Mouse (Mus musculus) embryonic facial prominence, embryonic 14.5 days (tissue): ENCODE measurements at regions not wholly inside any gene's neighbourhood (a gene's known extent, or its start where the extent isn't known, plus 50 kb on each side); places are given as distances from the start of the nearest gene placed in this dataset.
"Not testable (repeated sequence)": the region's sequence is repeated elsewhere in the genome, so short reads cannot be mapped to it uniquely, and the experiment has no call there.

Experiments used
- ATAC-seq: fragments of 200-750 bp; cut with Nextera tagmentation; 2 replicates; pipeline ENCODE4 v1.8.0; 2017; ENCODE audit warnings: low read depth, moderate number of reproducible peaks, moderate TSS enrichment
- DNase-seq: peaks from one replicate; pipeline ENCODE4 v3.0.0-alpha.2; 2015; ENCODE audit warnings: low spot score
- H3K27ac ChIP-seq: fragments of 300-500 bp; sonication (generic); replicated peaks from 2 replicates; pipeline ENCODE4 v1.5.1; 2014; ENCODE audit warnings: low read depth, mild to moderate bottlenecking, low read length, moderate library complexity
- H3K27me3 ChIP-seq: fragments of 300-500 bp; sonication (generic); replicated peaks from 2 replicates; pipeline ENCODE4 v1.6.1; 2014; ENCODE audit warnings: low read length; ENCODE audit not compliant: control insufficient read depth, insufficient read depth
- H3K36me3 ChIP-seq: fragments of 300-500 bp; sonication (generic); 2 replicates; pipeline ENCODE4 v1.6.1; 2014; ENCODE audit warnings: low read length, mixed read lengths; ENCODE audit not compliant: control insufficient read depth, insufficient read depth
- H3K4me1 ChIP-seq: fragments of 300-500 bp; sonication (generic); 2 replicates; pipeline ENCODE4 v1.6.1; 2014; ENCODE audit warnings: antibody characterized with exemption, low read length; ENCODE audit not compliant: control insufficient read depth, insufficient read depth
- H3K4me2 ChIP-seq: fragments of 300-500 bp; sonication (generic); 2 replicates; pipeline ENCODE4 v1.6.1; 2014; ENCODE audit warnings: low read depth, mild to moderate bottlenecking, low read length, moderate library complexity, mixed read lengths
- H3K4me3 ChIP-seq: fragments of 300-500 bp; sonication (generic); 2 replicates; pipeline ENCODE4 v1.5.1; 2014; ENCODE audit warnings: low read depth, mild to moderate bottlenecking, low read length
- H3K9ac ChIP-seq: fragments of 300-500 bp; sonication (generic); 2 replicates; pipeline ENCODE4 v1.6.1; 2014; ENCODE audit warnings: low read depth, mild to moderate bottlenecking, low read length, moderate library complexity, mixed read lengths
- H3K9me3 ChIP-seq: fragments of 300-500 bp; sonication (generic); 2 replicates; pipeline ENCODE4 v1.6.1; 2016; ENCODE audit warnings: low read length; ENCODE audit not compliant: control insufficient read depth
- WGBS: fragments of 180-500 bp; shearing (Covaris S2); extraction: QIAGEN DNeasy Blood & Tissue Kit; methylation state at CpG from one replicate; pipeline ENCODE4 v1.1.7; 2014; 5-methylcytosine and 5-hydroxymethylcytosine counted together

DNA sequence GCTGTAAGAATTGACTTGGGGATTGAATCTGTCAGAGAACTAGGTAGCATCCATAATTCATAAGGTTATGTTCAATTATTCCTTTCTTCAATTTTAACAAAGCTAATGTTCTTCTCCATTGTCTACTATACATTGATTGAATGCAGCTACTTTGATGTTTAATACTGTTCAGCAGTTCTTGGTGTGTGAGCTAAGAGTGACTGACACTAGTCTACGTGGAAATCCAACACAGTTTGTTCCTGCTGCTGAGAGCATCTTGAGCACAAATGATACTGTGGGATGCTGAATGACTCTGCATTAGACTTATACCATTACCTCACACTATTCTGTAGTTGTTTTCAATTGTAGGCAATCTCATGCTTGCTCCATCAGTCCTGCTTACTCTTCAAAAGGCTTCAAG lies 249.4 kb upstream of the Akr1e1 start:
- 82% methylated on average over 1 of the region's 1 CpGs for WGBS
- Histone ChIP-seq H3K4me2 (no peak overlapping the region), H3K27me3 (no peaks in the 10 kb centered on the region), H3K27ac (no peak overlapping the region), H3K9ac (no peak overlapping the region), H3K36me3 (no peaks in the 10 kb centered on the region), H3K4me3 (no peak overlapping the region), H3K9me3 (no peaks in the 10 kb centered on the region), H3K4me1 (no peaks in the 10 kb centered on the region)
- DNase-seq = no peak
- no peak for ATAC-seq

DNA sequence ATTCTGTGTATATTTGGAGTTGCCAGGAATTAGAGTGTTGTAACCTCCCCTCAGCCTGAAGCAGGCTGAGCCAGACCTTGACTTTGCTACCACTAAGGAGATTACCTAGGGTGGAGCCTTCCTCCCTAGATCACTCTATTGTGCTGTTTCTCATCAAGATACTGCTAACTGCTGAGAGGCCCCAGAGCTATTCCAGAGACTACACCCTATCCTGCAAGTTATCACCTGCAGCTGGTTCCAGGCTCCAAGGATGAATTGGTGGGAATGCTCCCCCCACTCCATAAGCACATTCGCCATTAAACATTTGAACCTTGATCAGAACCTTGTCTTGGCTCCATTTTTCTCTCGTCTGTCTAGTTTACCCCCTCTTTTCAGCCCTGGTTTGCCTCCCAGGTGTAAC lies 230.5 kb upstream of the Akr1e1 start:
- ATAC-seq, H3K27ac ChIP-seq, H3K4me3 ChIP-seq, H3K9ac ChIP-seq, DNase-seq, H3K4me2 ChIP-seq, H3K27me3 ChIP-seq, H3K36me3 ChIP-seq, H3K9me3 ChIP-seq, H3K4me1 ChIP-seq: not testable (repeated sequence)
- WGBS = 76% methylated on average over 2 of the region's 2 CpGs

DNA sequence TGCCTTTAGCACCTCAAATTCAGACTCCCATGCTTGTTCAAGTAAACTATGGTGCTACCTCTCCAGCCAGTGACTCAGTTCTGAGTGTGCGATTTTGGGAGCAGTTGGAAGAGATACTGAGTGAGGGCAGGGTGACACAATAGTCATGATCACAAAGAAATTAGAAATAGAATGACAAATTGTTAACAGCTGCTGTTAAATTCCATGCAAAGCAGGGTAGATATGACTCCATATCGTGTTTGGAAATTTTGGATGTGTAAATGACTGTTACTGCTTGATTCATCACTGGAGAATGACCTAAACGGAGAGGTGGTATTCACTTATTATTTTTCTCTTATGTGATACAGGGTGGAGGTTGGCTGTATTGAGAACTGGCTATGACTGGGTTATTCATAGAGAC lies 217.8 kb upstream of the Akr1e1 start:
- no peak overlapping the region for H3K4me3 ChIP-seq
- H3K9ac ChIP-seq = no peak overlapping the region
- 86% methylated on average over 3 of the region's 3 CpGs for WGBS
- ATAC-seq (no peak), DNase-seq (no peak)
- no peak overlapping the region for H3K27ac ChIP-seq
- no peaks in the 10 kb centered on the region for H3K27me3 ChIP-seq
- H3K4me1 ChIP-seq = no peaks in the 10 kb centered on the region
- H3K9me3 ChIP-seq = no peaks in the 10 kb centered on the region
- H3K36me3 ChIP-seq = no peaks in the 10 kb centered on the region
- H3K4me2 ChIP-seq = no peak overlapping the region

DNA sequence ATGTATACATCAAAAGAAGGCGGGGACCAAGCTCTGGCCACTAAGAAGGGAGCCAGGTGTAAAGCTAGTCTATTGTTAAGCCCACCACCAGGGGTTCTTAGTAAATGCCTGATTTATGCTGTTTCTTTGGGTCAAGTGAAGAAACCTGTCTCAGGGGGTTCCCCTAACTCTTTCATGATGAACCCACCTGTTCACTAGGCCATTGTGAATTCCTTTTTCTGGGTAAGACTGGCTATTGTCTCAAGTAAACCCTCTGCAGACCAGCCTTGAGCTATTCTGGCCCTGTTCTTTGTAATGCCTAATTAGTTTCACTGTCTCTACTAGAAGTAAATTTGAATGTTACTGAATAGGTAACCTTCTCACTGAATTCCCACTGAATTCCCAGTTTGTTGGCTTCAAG lies 216.8 kb upstream of the Akr1e1 start:
- not testable (repeated sequence) for H3K27ac ChIP-seq, H3K27me3 ChIP-seq, H3K9me3 ChIP-seq, ATAC-seq, H3K4me1 ChIP-seq, H3K9ac ChIP-seq, H3K4me3 ChIP-seq, H3K4me2 ChIP-seq, H3K36me3 ChIP-seq, DNase-seq
- 96% methylated on average over 1 of the region's 1 CpGs for WGBS

DNA sequence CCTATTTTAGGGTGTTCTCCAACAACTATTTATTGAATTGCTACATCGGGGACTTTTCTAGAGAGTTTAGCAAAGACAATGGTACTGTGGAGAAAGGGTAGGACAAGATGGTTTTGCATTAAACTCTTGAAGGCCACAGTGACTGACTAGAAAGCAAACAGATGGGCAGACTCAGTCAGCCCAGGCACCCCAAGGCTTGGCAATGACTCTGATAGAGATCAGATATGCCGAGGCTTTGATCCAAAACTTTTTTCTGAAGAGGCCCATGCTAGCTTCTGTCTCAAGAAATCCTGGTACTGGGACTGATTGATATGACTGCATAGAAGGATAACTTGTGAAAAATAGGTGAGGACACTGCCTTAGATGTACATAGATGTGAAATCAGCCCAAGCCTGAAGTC lies 197.9 kb upstream of the Akr1e1 start:
- H3K27ac ChIP-seq = no peak overlapping the region
- H3K4me1 ChIP-seq = no peaks in the 10 kb centered on the region
- 79% methylated on average over 2 of the region's 2 CpGs for WGBS
- no peak for ATAC-seq
- H3K9ac ChIP-seq = no peak overlapping the region
- H3K4me3 ChIP-seq = no peak overlapping the region
- no peaks in the 10 kb centered on the region for H3K27me3 ChIP-seq
- no peaks in the 10 kb centered on the region for H3K9me3 ChIP-seq
- no peak for DNase-seq
- H3K36me3 ChIP-seq = no peaks in the 10 kb centered on the region
- H3K4me2 ChIP-seq = no peak overlapping the region

DNA sequence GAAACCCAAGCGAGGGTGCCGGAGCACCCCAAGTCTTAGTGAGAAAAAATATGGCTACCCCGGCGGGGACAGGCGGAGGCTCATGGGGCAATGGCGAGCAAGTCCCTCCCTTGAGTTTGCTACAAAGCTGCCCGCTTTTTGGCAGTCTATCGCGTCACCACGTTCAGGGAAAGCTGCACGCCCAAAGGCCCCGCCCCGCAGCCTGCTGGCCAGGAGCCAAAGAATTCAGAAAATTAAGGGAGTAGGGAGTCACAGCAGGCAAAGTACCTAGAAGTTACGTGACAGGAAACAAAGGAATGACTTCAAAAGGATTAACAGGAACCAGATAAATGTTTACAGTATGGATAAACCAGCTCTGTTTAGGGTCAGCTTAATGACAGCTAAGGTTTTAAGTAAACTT lies 191.7 kb upstream of the Akr1e1 start:
- H3K27me3 ChIP-seq = no peaks in the 10 kb centered on the region
- H3K9ac ChIP-seq = no peak overlapping the region
- 90% methylated on average over 14 of the region's 14 CpGs for WGBS
- H3K4me2 ChIP-seq = no peak overlapping the region
- peaks cover 7% of the 10 kb centered on the region; the same call in 1 of the 2 replicates for H3K9me3 ChIP-seq
- H3K27ac ChIP-seq = no peak overlapping the region
- H3K4me1 ChIP-seq = no peaks in the 10 kb centered on the region
- H3K36me3 ChIP-seq = no peaks in the 10 kb centered on the region
- ATAC-seq (no peak), DNase-seq (no peak)
- H3K4me3 ChIP-seq = no peak overlapping the region

DNA sequence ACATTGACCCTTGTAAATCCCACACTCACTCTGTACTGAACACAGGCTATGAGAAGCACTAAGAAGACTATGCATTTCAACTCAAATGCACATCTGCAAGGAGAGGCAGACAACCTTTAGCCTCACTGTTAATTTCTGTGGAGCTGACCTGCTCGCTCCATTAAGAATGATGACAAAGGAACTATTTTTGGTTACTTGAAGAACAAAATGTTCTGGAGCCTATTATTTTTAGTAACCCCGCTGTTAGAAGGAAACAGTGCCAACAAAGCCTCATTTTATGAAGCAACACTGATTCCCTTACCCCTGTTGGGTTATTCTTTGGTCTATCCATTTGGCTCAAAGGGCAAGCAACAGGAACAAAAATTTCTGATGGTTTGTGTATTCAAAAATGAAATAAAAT lies 182.2 kb upstream of the Akr1e1 start:
- 72% methylated on average over 2 of the region's 2 CpGs for WGBS
- no peak for ATAC-seq
- Histone ChIP-seq H3K4me2 (no peak overlapping the region), H3K9ac (no peak overlapping the region), H3K4me3 (no peak overlapping the region), H3K36me3 (no peaks in the 10 kb centered on the region), H3K4me1 (no peaks in the 10 kb centered on the region), H3K9me3 (no peaks in the 10 kb centered on the region), H3K27ac (no peak overlapping the region), H3K27me3 (no peaks in the 10 kb centered on the region)
- DNase-seq = no peak

DNA sequence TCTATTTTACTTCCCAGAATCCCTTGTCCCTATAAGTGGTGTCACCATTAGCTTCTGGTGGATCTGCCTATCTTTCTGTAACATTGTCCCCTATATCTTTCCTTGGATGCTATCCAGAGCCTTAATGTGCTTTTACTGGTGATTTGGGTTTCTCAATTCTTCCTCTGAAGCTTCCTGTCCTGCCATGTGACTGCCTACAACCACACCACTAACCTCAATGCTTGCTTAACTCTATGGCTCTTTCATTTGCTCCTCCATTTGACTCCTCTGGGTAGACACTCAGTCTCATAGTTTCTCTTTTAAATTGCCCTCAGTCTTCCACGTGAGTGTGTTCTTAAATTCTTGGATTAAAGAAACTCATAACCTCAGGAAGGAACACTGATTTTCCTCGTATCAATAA lies 181.4 kb upstream of the Akr1e1 start:
- no peak for ATAC-seq
- 76% methylated on average over 2 of the region's 2 CpGs for WGBS
- H3K4me1 ChIP-seq = no peaks in the 10 kb centered on the region
- H3K27me3 ChIP-seq = no peaks in the 10 kb centered on the region
- no peak overlapping the region for H3K4me3 ChIP-seq
- no peak overlapping the region for H3K9ac ChIP-seq
- H3K9me3 ChIP-seq = no peaks in the 10 kb centered on the region
- no peak overlapping the region for H3K4me2 ChIP-seq
- H3K27ac ChIP-seq = no peak overlapping the region
- DNase-seq = no peak
- no peaks in the 10 kb centered on the region for H3K36me3 ChIP-seq

DNA sequence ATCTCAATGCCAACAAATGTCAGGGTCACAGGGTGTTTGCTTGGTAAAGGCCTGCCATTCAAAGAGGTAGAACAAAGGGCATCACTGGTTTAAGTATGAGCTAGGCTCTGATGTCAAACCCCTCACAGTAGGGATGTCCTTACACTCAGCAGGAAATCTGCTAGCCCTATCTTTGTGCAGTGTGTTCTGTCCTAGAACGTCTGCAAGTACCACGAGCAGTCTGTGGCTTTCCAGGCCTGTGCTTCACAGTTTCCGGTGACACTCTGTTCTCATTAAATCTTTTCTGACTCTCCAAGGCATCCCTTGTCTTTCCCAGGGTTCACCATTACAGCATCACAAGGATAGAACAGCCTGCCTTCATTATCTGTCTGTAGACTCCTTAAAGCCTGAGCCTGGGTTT lies 174.3 kb upstream of the Akr1e1 start:
- no peak for ATAC-seq
- H3K4me3 ChIP-seq = no peak overlapping the region
- DNase-seq = no peak
- no peaks in the 10 kb centered on the region for H3K4me1 ChIP-seq
- no peaks in the 10 kb centered on the region for H3K27me3 ChIP-seq
- 58% methylated on average over 3 of the region's 3 CpGs for WGBS
- no peak overlapping the region for H3K4me2 ChIP-seq
- H3K9me3 ChIP-seq = no peaks in the 10 kb centered on the region
- H3K36me3 ChIP-seq = no peaks in the 10 kb centered on the region
- no peak overlapping the region for H3K9ac ChIP-seq
- H3K27ac ChIP-seq = no peak overlapping the region
